ENCODE assay signal across 11 mouse cellular contexts in the genomic region with DNA sequence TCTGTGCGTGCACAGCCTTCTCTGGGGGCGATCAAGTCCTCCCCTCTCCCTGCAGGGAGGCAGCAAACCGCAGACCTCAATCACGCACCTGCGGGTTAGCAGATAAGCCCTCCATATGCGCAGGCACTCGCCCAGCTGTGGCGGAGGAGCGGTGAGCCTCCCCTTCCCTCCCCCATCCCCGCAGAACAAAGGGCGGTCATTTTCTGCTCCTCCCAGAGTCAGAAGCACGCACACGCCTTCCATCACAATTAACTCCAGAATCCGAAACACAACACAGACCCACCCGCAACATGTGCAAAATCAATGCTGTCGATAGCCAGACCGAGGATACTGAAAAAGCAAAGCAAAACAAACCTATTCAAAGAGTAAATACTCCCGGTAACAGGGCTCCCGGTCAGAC. TPM values are rescaled to one million over a fixed set of nuclear protein-coding genes. Genes with fewer than 3 reads are reported as not detected.
DNase-seq lines count a peak whose midpoint lies in the region; ATAC-seq lines count a peak whose summit lies in the region.
"Had no signal": no experiment of that assay in that cellular context is flagged by ENCODE, and none has a peak within 500 bp of the region (broad histone marks: within the 10 kb centered on the region; RNA-seq: fewer than 3 reads in every experiment).

No protein-coding gene starts in this region.

- ATAC-seq in hindbrain, embryonic 11.5 days (ENCODE audit: low FRiP score) = peak; percentile 61
- no peak; the same call in 1 of the 2 replicates for ATAC-seq in midbrain, embryonic 14.5 days (ENCODE audit: low FRiP score, low TSS enrichment)

- H3K27ac ChIP-seq in hindbrain, embryonic 11.5 days (ENCODE audit: low read depth, low read length) = peak overlapping the region; percentile 61
- H3K27ac ChIP-seq in midbrain, embryonic 14.5 days (replicated peaks; ENCODE audit: low read depth, low read length) = peak overlapping the region; percentile 66

- WGBS in hindbrain, embryonic 11.5 days = under 1% methylated on average over 19 of the region's 19 CpGs
- 1% methylated on average over 19 of the region's 19 CpGs for WGBS in midbrain, embryonic 14.5 days

- peak overlapping the region; percentile 10; the same call in 1 of the 2 replicates for H3K4me3 ChIP-seq in hindbrain, embryonic 11.5 days (ENCODE audit: low read depth, low read length)
- H3K4me3 ChIP-seq in midbrain, embryonic 14.5 days (replicated peaks; ENCODE audit: low read depth, low read length) = peak overlapping the region; percentile 7; the same call in 1 of the 2 replicates

- peak overlapping the region; percentile 47 for H3K9ac ChIP-seq in hindbrain, embryonic 11.5 days (ENCODE audit: low read depth, low read length)
- peak overlapping the region; percentile 49; the same call in 1 of the 2 replicates for H3K9ac ChIP-seq in midbrain, embryonic 14.5 days (replicated peaks; ENCODE audit: low read length)

- no peaks in the 10 kb centered on the region for H3K27me3 ChIP-seq in hindbrain, embryonic 11.5 days (ENCODE audit: control insufficient read depth, insufficient read depth, low read length)
- no peaks in the 10 kb centered on the region; the same call in 1 of the 2 replicates for H3K27me3 ChIP-seq in midbrain, embryonic 14.5 days (ENCODE audit: control insufficient read depth, insufficient read depth, low read length)

- H3K4me1 ChIP-seq in hindbrain, embryonic 11.5 days (replicated peaks; ENCODE audit: control insufficient read depth, insufficient read depth, low read length) = peaks cover 4% of the 10 kb centered on the region; the same call in 1 of the 2 replicates
- peaks cover 15% of the 10 kb centered on the region for H3K4me1 ChIP-seq in midbrain, embryonic 14.5 days (ENCODE audit: control insufficient read depth, insufficient read depth, low read length)

- peak; percentile 77 for DNase-seq in ZHBTc4 (ENCODE audit: low read depth, low spot score)
- peak; percentile 47 for DNase-seq in embryo, embryonic 9.5 days (ENCODE audit: extremely low spot score)
- DNase-seq in hindbrain, embryonic 11.5 days (ENCODE audit: low spot score) = peak; percentile 72
- peak; percentile 78 for DNase-seq in midbrain, embryonic 14.5 days
- DNase-seq in right cerebral cortex, postnatal 25 days = no peak
- no peak for DNase-seq in spleen, postnatal 36 days (ENCODE audit: low spot score in 2 of 2)
- no peak for DNase-seq in left cerebral cortex, adult 8-10 months (ENCODE audit: low spot score in 2 of 2)
- DNase-seq in thymus, postnatal 10 days (ENCODE audit: low spot score in 2 of 2) = no peak
- DNase-seq: kidney, adult 18-20 months; layer of hippocampus, postnatal 36 days; lung, adult 18-20 months had no signal

- H3K36me3 ChIP-seq in hindbrain, embryonic 11.5 days (ENCODE audit: control insufficient read depth, insufficient read depth, low read length) = no peaks in the 10 kb centered on the region
- no peaks in the 10 kb centered on the region for H3K36me3 ChIP-seq in midbrain, embryonic 14.5 days (ENCODE audit: control insufficient read depth, insufficient read depth, low read length)

- H3K4me2 ChIP-seq in hindbrain, embryonic 11.5 days (replicated peaks; ENCODE audit: low read depth, low read length) = peak overlapping the region; percentile 46
- peak overlapping the region; percentile 45 for H3K4me2 ChIP-seq in midbrain, embryonic 14.5 days (ENCODE audit: low read length)

- no peaks in the 10 kb centered on the region for H3K9me3 ChIP-seq in hindbrain, embryonic 11.5 days (ENCODE audit: control insufficient read depth, low read length)
- H3K9me3 ChIP-seq in midbrain, embryonic 14.5 days (ENCODE audit: control insufficient read depth, low read length) = no peaks in the 10 kb centered on the region

RNA-seq across cellular contexts. Expression of a gene that starts 22.4 kb away (rescaled TPM):
- polyA plus RNA-seq in hindbrain, embryonic 11.5 days (2014; fragmentation: Nextera tagmentation; extraction: Ambion mirVana) = 12.1 and 13.0 TPM in 2 replicates
- 15.4 and 18.6 TPM in 2 replicates for polyA plus RNA-seq in midbrain, embryonic 14.5 days (2014; fragmentation: Nextera tagmentation; extraction: Ambion mirVana)
- 10 to 100 TPM; 52.0 to 64.1 (median 55.9) TPM for total RNA-seq in left cerebral cortex, adult 8-10 months (2022)

Comparison
In these comparisons a context has a peak if more than half of its experiments do, and no peak if none do; other contexts are left out.
1. DNase-seq: peak in ZHBTc4 (single experiment), embryo, embryonic 9.5 days (single experiment), hindbrain, embryonic 11.5 days (single experiment) and midbrain, embryonic 14.5 days (single experiment); none in right cerebral cortex, postnatal 25 days (single experiment), spleen, postnatal 36 days (0 of 2), left cerebral cortex, adult 8-10 months (0 of 2) and thymus, postnatal 10 days (0 of 2).